In genomic region chr19:46426488-46426887, GRCm38 (mm10) we compare ENCODE assay signal across 26 mouse cellular contexts. TPM values are rescaled to one million over a fixed set of nuclear protein-coding genes. Genes with fewer than 3 reads are reported as not detected.
DNase-seq lines count a peak whose midpoint lies in the region; ATAC-seq and TF ChIP-seq lines count a peak whose summit lies in the region.
"Had no signal": no experiment of that assay in that cellular context is flagged by ENCODE, and none has a peak within 500 bp of the region (broad histone marks: within the 10 kb centered on the region; RNA-seq: fewer than 3 reads in every experiment).

No protein-coding gene starts in this region.

- TF ChIP-seq CTCF in midbrain, postnatal 0 days (IDR thresholded peaks at IDR 0.05), result no peak

- H3K4me2 ChIP-seq in hindbrain, embryonic 11.5 days (replicated peaks; ENCODE audit: low read depth, low read length), result no peak overlapping the region
- H3K4me2 ChIP-seq in midbrain, postnatal 0 days (ENCODE audit: low read depth, low read length, poor library complexity, severe bottlenecking), result no peak overlapping the region
- H3K4me2 ChIP-seq in midbrain, embryonic 16.5 days (ENCODE audit: low read length), result no peak overlapping the region
- no peak overlapping the region for H3K4me2 ChIP-seq in heart, embryonic 12.5 days
- H3K4me2 ChIP-seq: embryonic facial prominence, embryonic 13.5 days; heart, embryonic 15.5 days; limb, embryonic 13.5 days; liver, embryonic 11.5 days; lung, embryonic 15.5 days; midbrain, embryonic 12.5 days; neural tube, embryonic 12.5 days had no signal

- 0 out of 2 replicates have a peak overlapping the region, but pooled peaks have one; percentile 45 for H3K27ac ChIP-seq in hindbrain, embryonic 10.5 days
- H3K27ac ChIP-seq in hindbrain, embryonic 11.5 days (ENCODE audit: low read depth, low read length), result no peak overlapping the region
- H3K27ac ChIP-seq in midbrain, postnatal 0 days (ENCODE audit: low read depth, low read length), result no peak overlapping the region
- H3K27ac ChIP-seq in midbrain, embryonic 16.5 days (ENCODE audit: low read length), result no peak overlapping the region
- H3K27ac ChIP-seq in heart, embryonic 12.5 days (ENCODE audit: poor library complexity, severe bottlenecking), result no peak overlapping the region
- H3K27ac ChIP-seq: embryonic facial prominence, embryonic 13.5 days; heart, embryonic 15.5 days; limb, embryonic 13.5 days; lung, embryonic 15.5 days; midbrain, embryonic 12.5 days; neural tube, embryonic 12.5 days had no signal

- no peaks in the 10 kb centered on the region for H3K9me3 ChIP-seq in hindbrain, embryonic 10.5 days
- no peaks in the 10 kb centered on the region for H3K9me3 ChIP-seq in hindbrain, embryonic 11.5 days (ENCODE audit: control insufficient read depth, low read length)
- no peaks in the 10 kb centered on the region for H3K9me3 ChIP-seq in midbrain, postnatal 0 days (ENCODE audit: low read length)
- no peaks in the 10 kb centered on the region for H3K9me3 ChIP-seq in midbrain, embryonic 16.5 days (replicated peaks; ENCODE audit: control insufficient read depth, low read length, poor library complexity, severe bottlenecking)
- no peaks in the 10 kb centered on the region for H3K9me3 ChIP-seq in heart, embryonic 12.5 days (replicated peaks)
- H3K9me3 ChIP-seq: embryonic facial prominence, embryonic 13.5 days; heart, embryonic 15.5 days; limb, embryonic 13.5 days; lung, embryonic 15.5 days; midbrain, embryonic 12.5 days; neural tube, embryonic 12.5 days had no signal

- H3K27me3 ChIP-seq in hindbrain, embryonic 10.5 days (ENCODE audit: insufficient read depth, poor library complexity, severe bottlenecking), result no peaks in the 10 kb centered on the region
- H3K27me3 ChIP-seq in hindbrain, embryonic 11.5 days (ENCODE audit: control insufficient read depth, insufficient read depth, low read length), result no peaks in the 10 kb centered on the region
- no peaks in the 10 kb centered on the region for H3K27me3 ChIP-seq in midbrain, postnatal 0 days (ENCODE audit: insufficient read depth, low read length)
- H3K27me3 ChIP-seq in midbrain, embryonic 16.5 days (ENCODE audit: control insufficient read depth, insufficient read depth, low read depth, low read length), result no peaks in the 10 kb centered on the region
- no peaks in the 10 kb centered on the region for H3K27me3 ChIP-seq in heart, embryonic 12.5 days (replicated peaks)
- H3K27me3 ChIP-seq: CH12.LX; embryonic facial prominence, embryonic 13.5 days; heart, embryonic 15.5 days; limb, embryonic 13.5 days; lung, embryonic 15.5 days; midbrain, embryonic 12.5 days; neural tube, embryonic 12.5 days had no signal

- no peak overlapping the region for H3K9ac ChIP-seq in hindbrain, embryonic 11.5 days (ENCODE audit: low read depth, low read length)
- H3K9ac ChIP-seq in midbrain, postnatal 0 days (replicated peaks; ENCODE audit: low read length, poor library complexity, severe bottlenecking), result no peak overlapping the region
- H3K9ac ChIP-seq in midbrain, embryonic 16.5 days (ENCODE audit: low read depth, low read length), result no peak overlapping the region
- no peak overlapping the region for H3K9ac ChIP-seq in heart, embryonic 12.5 days
- H3K9ac ChIP-seq: embryonic facial prominence, embryonic 13.5 days; heart, embryonic 15.5 days; limb, embryonic 13.5 days; lung, embryonic 15.5 days; midbrain, embryonic 12.5 days; neural tube, embryonic 12.5 days had no signal

- no peak overlapping the region for H3K4me3 ChIP-seq in hindbrain, embryonic 10.5 days
- H3K4me3 ChIP-seq in hindbrain, embryonic 11.5 days (ENCODE audit: low read depth, low read length), result no peak overlapping the region
- H3K4me3 ChIP-seq in midbrain, postnatal 0 days (ENCODE audit: low read depth, low read length), result no peak overlapping the region
- H3K4me3 ChIP-seq in midbrain, embryonic 16.5 days (ENCODE audit: low read depth, low read length), result no peak overlapping the region
- no peak overlapping the region for H3K4me3 ChIP-seq in heart, embryonic 12.5 days
- H3K4me3 ChIP-seq: embryonic facial prominence, embryonic 13.5 days; heart, embryonic 15.5 days; limb, embryonic 13.5 days; lung, embryonic 15.5 days; midbrain, embryonic 12.5 days; neural tube, embryonic 12.5 days had no signal

- no peak for ATAC-seq in hindbrain, embryonic 11.5 days (ENCODE audit: low FRiP score)
- no peak for ATAC-seq in midbrain, postnatal 0 days (ENCODE audit: low FRiP score)
- ATAC-seq in midbrain, embryonic 16.5 days, result no peak
- ATAC-seq in heart, embryonic 12.5 days (ENCODE audit: insufficient number of reproducible peaks, low FRiP score), result no peak
- ATAC-seq: inflammation-experienced regulatory T-cells, adult 6 months had no signal

- peak; percentile 59 to 70 for DNase-seq in cerebellum, postnatal 10 days
- DNase-seq in cerebellum, adult 8-10 months, result no peak
- DNase-seq in hindbrain, embryonic 10.5 days (ENCODE audit: low spot score), result no peak
- no peak for DNase-seq in hindbrain, embryonic 11.5 days (ENCODE audit: low spot score)
- DNase-seq in midbrain, postnatal 0 days (ENCODE audit: low spot score), result peak; percentile 41
- no peak for DNase-seq in gastrocnemius, adult 8-10 months (ENCODE audit: low spot score in 2 of 2)
- DNase-seq: adrenal gland, postnatal 10 days; cerebellum, adult 11 months; cerebellum, adult 9-11 months; gastrocnemius, postnatal 14 days; heart, postnatal 36 days; kidney, adult 11 months; kidney, postnatal 14 days; thymus, adult 2 months; thymus, postnatal 36 days had no signal

- 80% methylated on average over 12 of the region's 12 CpGs for WGBS in hindbrain, embryonic 10.5 days
- WGBS in hindbrain, embryonic 11.5 days, result 80% methylated on average over 12 of the region's 12 CpGs
- WGBS in midbrain, postnatal 0 days, result 53% methylated on average over 12 of the region's 12 CpGs
- WGBS in midbrain, embryonic 16.5 days, result 52% methylated on average over 12 of the region's 12 CpGs
- WGBS in heart, embryonic 12.5 days, result 82% methylated on average over 12 of the region's 12 CpGs

- H3K4me1 ChIP-seq in hindbrain, embryonic 10.5 days (replicated peaks), result peaks cover 41% of the 10 kb centered on the region
- H3K4me1 ChIP-seq in hindbrain, embryonic 11.5 days (replicated peaks; ENCODE audit: control insufficient read depth, insufficient read depth, low read length), result peaks cover 4% of the 10 kb centered on the region; the same call in 1 of the 2 replicates
- H3K4me1 ChIP-seq in midbrain, postnatal 0 days (ENCODE audit: insufficient read depth, low read length), result no peaks in the 10 kb centered on the region
- 0 out of 2 replicates have a peak, but pooled peaks cover 5% of the 10 kb centered on the region for H3K4me1 ChIP-seq in midbrain, embryonic 16.5 days (ENCODE audit: control insufficient read depth, insufficient read depth, low read length)
- peaks cover 41% of the 10 kb centered on the region for H3K4me1 ChIP-seq in heart, embryonic 12.5 days (replicated peaks)

- H3K36me3 ChIP-seq in hindbrain, embryonic 10.5 days, result peaks cover 50% of the 10 kb centered on the region
- H3K36me3 ChIP-seq in hindbrain, embryonic 11.5 days (ENCODE audit: control insufficient read depth, insufficient read depth, low read length), result peaks cover 3% of the 10 kb centered on the region; the same call in 1 of the 2 replicates
- H3K36me3 ChIP-seq in midbrain, postnatal 0 days (ENCODE audit: insufficient read depth, low read length), result no peaks in the 10 kb centered on the region
- H3K36me3 ChIP-seq in midbrain, embryonic 16.5 days (ENCODE audit: control insufficient read depth, insufficient read depth, low read length), result no peaks in the 10 kb centered on the region
- peaks cover 11% of the 10 kb centered on the region for H3K36me3 ChIP-seq in heart, embryonic 12.5 days
- H3K36me3 ChIP-seq: heart, embryonic 15.5 days had no signal

RNA-seq across cellular contexts. Expression of gene Sufu, which starts 29.8 kb away (rescaled TPM):
- polyA plus RNA-seq in hindbrain, embryonic 10.5 days (2016; fragmentation: Nextera tagmentation; extraction: Ambion mirVana), result 49.1 and 52.1 TPM in 2 replicates
- 31.9 and 33.2 TPM in 2 replicates for polyA plus RNA-seq in hindbrain, embryonic 11.5 days (2014; fragmentation: Nextera tagmentation; extraction: Ambion mirVana)
- total RNA-seq in midbrain, postnatal 0 days (2014; rRNA removed), result 11.5 and 14.4 TPM in 2 replicates
- 13.2 and 14.5 TPM in 2 replicates for polyA plus RNA-seq in midbrain, postnatal 0 days (2015; fragmentation: Nextera tagmentation; extraction: Ambion mirVana)
- polyA plus RNA-seq in midbrain, embryonic 16.5 days (2015; fragmentation: Nextera tagmentation; extraction: Ambion mirVana), result 19.0 and 22.5 TPM in 2 replicates
- 24.1 and 27.2 TPM in 2 replicates for polyA plus RNA-seq in heart, embryonic 12.5 days (2016; fragmentation: Nextera tagmentation; extraction: Ambion mirVana)
- total RNA-seq in gastrocnemius, adult 8-10 months (2022), result 1 to 10 TPM; 4.5 to 5.7 (median 5.3) TPM

RNA-seq across cellular contexts. Expression of gene Actr1a, which starts 30.9 kb away (rescaled TPM):
- polyA plus RNA-seq in hindbrain, embryonic 10.5 days (2016; fragmentation: Nextera tagmentation; extraction: Ambion mirVana), result 193 and 229 TPM in 2 replicates
- 223 and 250 TPM in 2 replicates for polyA plus RNA-seq in hindbrain, embryonic 11.5 days (2014; fragmentation: Nextera tagmentation; extraction: Ambion mirVana)
- 356 and 359 TPM in 2 replicates for total RNA-seq in midbrain, postnatal 0 days (2014; rRNA removed)
- 327 and 343 TPM in 2 replicates for polyA plus RNA-seq in midbrain, postnatal 0 days (2015; fragmentation: Nextera tagmentation; extraction: Ambion mirVana)
- 378 and 383 TPM in 2 replicates for polyA plus RNA-seq in midbrain, embryonic 16.5 days (2015; fragmentation: Nextera tagmentation; extraction: Ambion mirVana)
- polyA plus RNA-seq in heart, embryonic 12.5 days (2016; fragmentation: Nextera tagmentation; extraction: Ambion mirVana), result 118 and 120 TPM in 2 replicates
- 10 to 100 TPM; 56.5 to 61.5 (median 59.3) TPM for total RNA-seq in gastrocnemius, adult 8-10 months (2022)

Comparison
In these comparisons a context has a peak if more than half of its experiments do, and no peak if none do; other contexts are left out.
1. DNase-seq: peak in cerebellum, postnatal 10 days (2 of 2) and midbrain, postnatal 0 days (single experiment); none in cerebellum, adult 8-10 months (single experiment), hindbrain, embryonic 10.5 days (single experiment), hindbrain, embryonic 11.5 days (single experiment) and gastrocnemius, adult 8-10 months (0 of 2).